Mouse (Mus musculus) embryo, embryonic 11 days (tissue): Measurements from ENCODE around the gene Spata13.

Experiments
- DNase-seq: peaks from one replicate; pipeline ENCODE4 v3.0.0-alpha.2; 2015

Spata13 gene

DNA sequence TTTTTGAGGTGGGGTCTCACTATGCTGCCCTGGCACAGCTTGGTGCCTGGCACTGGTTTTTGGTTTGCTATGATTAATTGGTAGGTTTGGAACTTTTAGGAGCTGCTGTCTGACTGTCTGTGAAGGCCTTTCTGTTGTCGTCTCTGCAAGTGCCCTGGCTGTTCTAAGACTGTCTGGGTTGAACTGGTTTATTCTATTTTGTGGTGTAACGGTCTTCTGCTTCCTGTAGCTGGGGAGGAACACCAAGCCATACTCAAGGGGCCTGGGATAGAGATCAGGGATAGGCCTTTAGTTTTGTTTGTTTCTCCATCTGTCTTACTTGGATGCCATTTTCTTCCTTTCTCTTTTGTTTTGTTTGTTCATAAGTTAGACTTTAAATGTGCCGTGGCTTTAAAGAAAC, 88.1 kb downstream of the Spata13 start:
- no peak for DNase-seq

GRCm38 (mm10) chr14:60726091-60726490, 92.3 kb downstream of the Spata13 start:
- no peak for DNase-seq

DNA sequence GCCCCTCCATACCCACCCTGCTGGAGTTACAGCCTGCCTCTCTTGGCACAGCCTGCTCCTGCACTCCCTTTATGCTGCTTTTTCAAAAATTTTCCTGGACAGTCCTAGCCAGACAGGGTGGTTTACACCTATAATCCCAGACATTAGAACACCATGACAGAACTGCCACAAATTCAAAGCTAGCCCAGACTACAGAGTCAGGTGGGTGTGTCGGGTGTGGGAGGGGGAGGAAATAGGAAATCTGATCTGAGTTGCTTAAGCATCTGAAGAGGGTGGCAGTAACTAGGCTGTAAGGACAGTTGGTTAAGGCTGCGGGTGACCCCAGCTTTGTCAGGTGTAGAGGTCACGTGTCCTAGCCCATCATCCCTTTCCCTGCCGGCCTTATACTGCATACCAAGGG, 93.3 kb downstream of the Spata13 start:
- no peak for DNase-seq

DNA sequence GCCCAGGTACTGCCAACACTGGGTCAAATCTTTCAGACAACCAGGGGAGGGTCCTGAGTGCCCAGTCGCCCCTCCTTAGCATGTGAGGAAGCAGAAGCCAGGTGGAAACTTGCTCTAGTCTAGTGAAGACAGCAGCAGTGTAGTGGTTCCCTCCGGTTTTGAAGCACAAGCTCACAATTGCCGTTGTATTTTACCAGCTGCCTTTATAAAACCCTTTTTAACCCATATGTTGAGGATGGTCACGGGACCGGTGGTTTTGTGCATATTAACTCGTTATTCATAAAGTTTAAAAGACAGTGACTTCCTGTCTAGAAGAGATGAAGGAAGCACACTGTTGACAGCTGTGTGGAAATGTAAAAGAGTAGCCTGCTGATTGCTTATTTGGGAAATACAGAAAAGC, 98.3 kb downstream of the Spata13 start:
- DNase-seq: no peak

- peak; percentile 54 for DNase-seq
These were observed 99.0 kb downstream of the Spata13 start for GRCm38 (mm10) chr14:60732787-60733186.

DNA sequence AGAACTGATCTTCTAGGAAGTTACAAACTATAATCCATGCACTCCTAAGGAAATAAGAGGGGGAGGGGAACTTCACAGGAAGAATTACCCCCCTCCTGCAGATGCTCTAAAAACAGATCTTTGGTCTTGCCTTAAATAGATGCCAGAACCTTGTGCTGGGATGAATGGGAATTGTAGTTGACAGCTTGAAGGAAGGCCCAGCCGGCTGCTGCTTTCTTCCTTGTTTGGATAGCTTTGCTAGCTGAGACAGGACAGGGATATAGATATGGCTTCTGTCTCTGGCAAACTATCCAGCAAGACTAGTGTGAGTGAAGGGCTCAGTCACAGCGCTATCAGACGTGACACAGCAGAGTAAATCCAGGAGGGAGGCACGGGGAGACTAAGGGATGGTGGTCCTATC, 99.9 kb downstream of the Spata13 start:
- DNase-seq: no peak

- no peak for DNase-seq
These were observed 101.4 kb downstream of the Spata13 start for GRCm38 (mm10) chr14:60735206-60735605.

DNA sequence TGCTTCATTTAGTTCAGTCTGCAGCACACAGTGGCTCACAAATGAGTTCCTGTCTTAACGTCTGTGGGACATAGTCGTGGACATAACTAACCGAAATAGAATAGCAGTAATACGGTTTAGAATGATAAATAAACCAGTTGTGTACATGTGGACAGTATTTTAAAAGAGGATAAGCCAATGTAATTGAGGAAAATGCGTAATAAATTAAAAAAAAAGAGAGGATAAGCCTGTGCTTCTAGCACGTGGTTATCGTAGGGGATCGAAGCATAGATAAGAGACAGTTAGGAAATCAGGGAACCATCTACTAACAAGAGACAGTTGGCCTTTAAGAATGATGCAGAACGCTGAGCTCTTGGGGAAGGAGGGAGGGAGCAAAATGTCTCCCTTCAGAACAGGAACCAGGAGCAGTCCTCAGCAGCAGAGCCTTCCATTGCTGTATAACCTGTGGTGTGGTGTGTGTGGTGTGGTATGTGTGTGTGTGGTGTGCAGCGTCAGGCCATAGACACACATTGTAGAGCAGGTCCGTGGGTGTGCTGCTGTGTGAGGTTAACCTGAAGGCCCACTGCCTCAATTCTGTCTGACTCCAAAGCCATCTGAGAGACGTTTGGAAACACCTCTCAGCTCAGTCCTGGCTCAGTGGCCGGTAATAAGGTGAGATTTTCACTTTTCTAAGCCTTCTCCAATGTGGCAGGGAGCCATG, 102.2 kb downstream of the Spata13 start:
- DNase-seq: no peak

- DNase-seq: peak; percentile 57
These were observed 102.9 kb downstream of the Spata13 start for GRCm38 (mm10) chr14:60736591-60737192.

DNA sequence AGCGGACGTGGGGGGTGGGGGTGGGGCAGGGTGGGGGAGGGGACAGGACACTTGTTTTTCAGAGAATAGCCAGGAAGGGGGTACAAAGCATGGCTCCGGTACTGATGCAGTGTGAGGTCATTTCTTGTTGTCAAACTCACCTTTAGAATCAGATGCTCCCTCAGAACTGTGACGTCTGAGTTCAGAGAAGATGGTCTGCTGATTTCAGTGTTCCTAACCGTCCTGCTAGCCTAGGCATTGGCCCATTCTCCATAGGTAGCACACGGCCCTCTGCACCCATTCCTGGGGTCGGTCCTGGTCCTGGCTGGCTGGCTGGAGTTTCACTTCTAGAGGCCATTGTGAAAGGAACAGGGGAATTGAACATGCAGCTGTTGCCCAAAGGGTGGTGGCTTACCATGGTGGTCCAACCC, 103.4 kb downstream of the Spata13 start:
- no peak for DNase-seq

- DNase-seq: no peak
These were observed 104.7 kb downstream of the Spata13 start for GRCm38 (mm10) chr14:60738434-60738938.

DNA sequence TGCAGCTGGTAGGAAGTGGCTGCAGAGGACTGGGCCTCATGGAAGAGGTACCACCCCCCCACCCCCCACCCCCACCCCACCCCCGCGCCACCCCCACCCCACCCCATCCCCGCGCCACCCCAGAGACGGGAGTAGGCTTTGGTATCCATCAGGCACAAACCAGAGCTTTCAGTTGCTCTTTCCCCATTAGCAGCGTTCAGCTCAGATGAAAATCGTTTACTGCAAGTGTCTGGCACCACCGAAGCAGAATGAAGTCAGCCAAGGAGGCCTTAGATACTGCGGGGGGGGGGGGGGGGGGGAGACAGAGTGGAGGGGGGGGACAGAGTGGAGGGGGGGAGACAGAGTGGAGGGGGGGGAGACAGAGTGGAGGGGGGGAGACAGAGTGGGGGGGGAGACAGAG, 105.4 kb downstream of the Spata13 start:
- DNase-seq: no peak

GRCm38 (mm10) chr14:60739616-60740015, 105.8 kb downstream of the Spata13 start:
- no peak for DNase-seq

DNA sequence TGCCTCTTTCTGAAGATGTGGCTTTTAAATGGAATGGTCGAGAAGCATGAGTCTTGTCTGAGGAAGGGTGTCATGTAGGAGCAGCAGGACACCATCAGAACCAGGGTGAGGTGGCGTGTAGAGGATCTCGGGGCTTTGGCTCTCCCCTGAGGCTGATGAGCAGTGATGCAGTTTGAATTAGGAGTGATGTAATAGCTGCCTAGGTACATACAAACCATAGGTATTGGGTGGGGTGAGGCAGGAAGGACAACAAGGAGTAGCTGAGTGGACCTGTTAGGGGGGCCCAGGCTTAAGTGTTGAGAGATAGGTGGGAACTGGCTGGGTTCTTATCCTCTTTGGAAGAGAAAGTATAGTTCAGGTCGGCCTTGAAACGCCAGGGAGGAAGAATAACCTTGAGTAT, 106.7 kb downstream of the Spata13 start:
- no peak for DNase-seq

- DNase-seq: no peak
These were observed 107.2 kb downstream of the Spata13 start for GRCm38 (mm10) chr14:60741033-60741432.

GRCm38 (mm10) chr14:60741490-60741981, 107.7 kb downstream of the Spata13 start:
- DNase-seq: no peak

DNA sequence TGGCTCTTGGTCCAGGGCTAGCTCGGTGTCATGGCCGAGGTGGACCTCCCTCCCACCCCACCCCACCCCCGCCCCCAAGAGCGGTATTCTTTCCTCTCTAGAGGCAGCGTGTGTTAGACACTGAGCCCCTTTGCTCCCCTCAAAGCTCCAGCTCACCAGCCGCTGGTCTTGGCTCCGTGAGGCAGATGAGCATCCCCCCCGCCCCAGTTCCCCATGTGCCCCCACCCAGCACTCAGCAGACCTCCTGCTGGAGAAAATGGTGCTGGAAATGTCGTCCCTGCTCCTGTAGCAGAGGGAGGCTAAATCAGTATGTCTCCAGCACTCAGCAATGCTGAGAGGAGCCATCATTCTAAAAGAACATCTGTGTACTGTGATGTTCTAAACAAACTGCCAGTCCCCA, 109.9 kb downstream of the Spata13 start:
- DNase-seq: no peak

DNA sequence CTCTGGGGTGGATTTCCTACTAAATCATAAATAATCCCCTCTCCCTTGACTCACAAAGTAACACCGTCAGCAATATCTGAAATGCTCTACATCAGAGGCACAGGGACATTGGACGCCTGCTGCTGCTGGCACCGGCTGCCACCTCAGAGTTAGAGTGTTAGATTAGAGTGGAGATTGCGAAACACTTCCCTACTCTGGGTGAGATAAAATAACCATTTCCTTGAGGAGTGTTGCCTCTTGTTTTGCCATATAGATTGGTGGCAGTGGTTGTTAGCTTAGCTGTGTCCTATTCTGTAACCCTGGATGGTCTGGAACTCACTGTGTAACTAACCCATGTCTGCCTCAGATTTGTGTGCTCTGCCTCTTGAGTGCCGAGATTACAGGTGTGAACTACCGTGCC, 111.4 kb downstream of the Spata13 start:
- DNase-seq: no peak

DNA sequence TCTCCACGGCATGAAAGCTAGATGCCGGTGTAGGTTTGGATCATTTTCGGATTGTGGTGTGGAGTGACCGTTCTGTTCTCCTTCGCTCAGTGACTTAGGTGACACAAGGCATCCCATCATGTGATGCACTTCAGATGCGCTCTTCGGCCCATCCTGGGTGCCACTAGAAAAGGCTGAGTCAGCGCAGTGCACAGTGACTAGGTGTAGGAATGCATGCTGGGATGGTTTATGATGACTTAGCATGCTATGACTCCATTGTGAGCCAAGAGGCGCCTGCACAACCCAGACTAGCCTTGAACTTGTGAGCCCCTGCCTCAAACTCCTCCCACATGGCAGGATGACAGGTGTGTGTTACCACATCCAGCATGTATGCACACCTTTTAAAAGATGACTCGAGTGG, 112.3 kb downstream of the Spata13 start:
- no peak for DNase-seq

DNA sequence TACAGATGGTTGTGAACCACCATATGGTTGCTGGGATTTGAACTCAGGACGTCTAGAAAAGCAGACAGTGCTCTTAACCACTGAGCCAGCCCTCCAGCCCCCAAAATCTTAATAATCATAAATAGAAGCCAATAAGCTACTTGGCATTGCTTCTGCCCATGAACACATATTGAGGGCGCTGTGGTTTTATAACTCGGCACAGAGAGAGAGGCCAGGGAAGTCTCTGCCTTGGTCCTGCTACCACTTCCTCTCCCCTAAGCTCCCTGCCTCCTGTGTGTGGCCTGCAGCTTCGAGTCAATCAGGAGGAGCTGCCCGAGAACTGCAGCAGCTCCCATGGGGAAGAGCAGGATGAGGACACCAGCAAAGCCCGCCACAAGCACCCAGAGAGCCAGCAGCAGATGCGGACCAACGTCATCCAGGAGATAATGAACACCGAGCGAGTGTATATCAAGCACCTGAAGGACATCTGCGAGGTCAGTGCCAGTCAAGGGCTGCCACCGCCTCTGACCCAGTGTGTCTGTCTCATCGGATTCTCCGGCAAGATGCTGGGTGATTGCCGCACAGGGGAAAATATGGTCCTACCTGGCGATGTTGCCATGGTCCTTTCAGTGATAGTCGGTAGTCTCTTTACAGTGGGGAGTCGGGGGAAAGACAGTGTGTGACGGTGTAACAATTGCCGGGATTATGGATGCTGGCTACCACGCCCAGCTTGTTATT, 113.5 kb downstream of the Spata13 start:
- no peak for DNase-seq

DNA sequence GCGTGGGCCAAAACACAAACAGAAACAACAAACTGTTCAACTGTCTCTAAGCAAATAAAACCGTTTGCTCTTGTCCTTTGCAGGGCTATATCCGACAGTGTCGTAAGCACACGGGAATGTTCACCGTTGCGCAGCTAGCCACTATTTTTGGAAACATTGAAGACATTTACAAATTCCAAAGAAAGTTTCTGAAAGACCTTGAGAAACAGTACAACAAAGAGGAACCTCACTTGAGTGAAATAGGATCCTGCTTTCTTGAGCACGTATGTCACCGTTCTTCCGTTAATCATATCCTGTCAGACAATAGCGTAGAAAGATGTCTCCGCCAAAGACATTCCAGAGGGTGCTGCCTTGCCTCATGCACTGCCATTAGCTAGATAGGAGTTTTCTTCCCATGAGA, 116.1 kb downstream of the Spata13 start:
- no peak for DNase-seq

DNA sequence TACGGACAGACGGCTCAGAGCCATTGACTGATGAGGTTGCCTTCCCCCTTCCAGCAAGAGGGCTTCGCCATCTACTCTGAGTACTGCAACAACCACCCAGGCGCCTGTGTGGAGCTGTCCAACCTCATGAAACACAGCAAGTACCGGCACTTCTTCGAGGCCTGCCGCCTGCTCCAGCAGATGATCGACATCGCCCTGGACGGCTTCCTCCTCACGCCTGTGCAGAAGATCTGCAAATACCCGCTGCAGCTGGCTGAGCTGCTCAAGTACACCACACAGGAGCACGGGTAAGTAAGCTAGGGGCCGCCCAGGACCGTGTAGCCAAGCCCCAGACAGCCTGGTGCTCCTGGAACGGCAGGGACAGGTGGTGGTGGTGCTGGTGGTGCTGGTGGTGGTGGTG, 117.8 kb downstream of the Spata13 start:
- DNase-seq: no peak

DNA sequence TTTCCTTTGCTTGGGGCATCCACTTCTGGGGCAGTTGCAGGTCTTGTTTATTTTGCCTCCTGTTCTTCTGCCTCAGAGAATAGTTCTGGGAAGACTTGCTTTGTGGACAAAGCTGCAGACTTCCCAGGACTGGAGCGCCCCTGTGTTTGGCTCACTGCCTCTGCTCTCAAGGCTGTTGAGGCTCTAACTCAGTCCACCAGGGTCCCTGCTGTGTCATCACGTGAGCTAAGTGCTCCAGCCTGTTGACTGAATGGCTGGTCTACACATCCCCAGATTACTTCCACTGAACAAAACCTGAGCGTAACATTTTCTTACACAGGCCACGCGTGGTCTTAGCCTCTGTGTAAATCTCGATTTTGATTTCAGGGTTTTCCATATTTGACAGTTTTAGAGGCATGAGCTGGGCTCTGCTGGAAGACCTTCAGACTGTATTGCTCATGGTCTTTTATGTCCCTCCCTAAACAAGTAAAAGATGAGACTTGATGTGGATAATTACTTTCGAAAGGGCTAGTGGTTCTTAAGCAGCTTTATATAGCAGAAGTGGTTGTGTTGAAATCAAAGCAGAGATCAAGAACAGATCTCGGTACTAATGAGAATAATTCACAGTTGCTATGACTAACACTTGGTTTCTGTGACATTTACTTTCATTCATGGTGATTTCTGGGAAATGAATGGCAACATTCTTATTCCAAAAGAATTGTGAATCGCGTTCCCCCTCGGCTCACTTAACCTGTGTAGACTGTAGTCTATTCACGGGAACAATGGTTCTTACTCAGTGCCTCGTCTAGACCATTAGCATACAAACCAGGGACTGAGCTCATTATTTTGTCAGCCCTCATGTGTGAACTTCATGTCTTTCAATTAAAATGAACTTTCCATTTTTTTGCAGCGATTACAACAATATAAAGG, 119.3 kb downstream of the Spata13 start:
- no peak for DNase-seq
